Mouse (Mus musculus): ENCODE measurements around the gene Mas1.

DNA sequence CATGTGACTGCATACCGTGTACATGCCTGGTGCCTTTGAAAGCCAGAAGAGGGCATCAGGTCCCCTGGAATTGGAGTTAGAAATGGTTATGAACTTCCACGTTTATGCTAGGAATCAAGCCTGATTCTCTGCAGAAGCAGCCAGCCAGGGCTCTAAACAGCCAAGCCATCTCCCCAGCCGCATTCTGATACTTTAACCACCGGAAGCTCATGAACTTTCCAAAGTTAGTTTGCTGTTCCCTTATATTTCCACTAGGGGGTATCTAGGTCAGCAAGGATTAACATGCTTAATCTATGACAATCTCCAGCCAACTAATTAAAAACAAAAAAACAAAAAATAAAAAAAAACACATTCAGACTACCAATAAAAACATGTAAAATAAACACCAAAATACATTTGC, 9.9 kb downstream of the Mas1 start:
- TF ChIP-seq CTCF (IDR thresholded peaks at IDR 0.05; ENCODE audit: low read depth, low read length) (no peak), POLR2A (IDR thresholded peaks at IDR 0.05; ENCODE audit: insufficient read depth, low read length) (no peak)
